Comparison of ENCODE assay signal across 1 mouse cellular context in the genomic region with DNA sequence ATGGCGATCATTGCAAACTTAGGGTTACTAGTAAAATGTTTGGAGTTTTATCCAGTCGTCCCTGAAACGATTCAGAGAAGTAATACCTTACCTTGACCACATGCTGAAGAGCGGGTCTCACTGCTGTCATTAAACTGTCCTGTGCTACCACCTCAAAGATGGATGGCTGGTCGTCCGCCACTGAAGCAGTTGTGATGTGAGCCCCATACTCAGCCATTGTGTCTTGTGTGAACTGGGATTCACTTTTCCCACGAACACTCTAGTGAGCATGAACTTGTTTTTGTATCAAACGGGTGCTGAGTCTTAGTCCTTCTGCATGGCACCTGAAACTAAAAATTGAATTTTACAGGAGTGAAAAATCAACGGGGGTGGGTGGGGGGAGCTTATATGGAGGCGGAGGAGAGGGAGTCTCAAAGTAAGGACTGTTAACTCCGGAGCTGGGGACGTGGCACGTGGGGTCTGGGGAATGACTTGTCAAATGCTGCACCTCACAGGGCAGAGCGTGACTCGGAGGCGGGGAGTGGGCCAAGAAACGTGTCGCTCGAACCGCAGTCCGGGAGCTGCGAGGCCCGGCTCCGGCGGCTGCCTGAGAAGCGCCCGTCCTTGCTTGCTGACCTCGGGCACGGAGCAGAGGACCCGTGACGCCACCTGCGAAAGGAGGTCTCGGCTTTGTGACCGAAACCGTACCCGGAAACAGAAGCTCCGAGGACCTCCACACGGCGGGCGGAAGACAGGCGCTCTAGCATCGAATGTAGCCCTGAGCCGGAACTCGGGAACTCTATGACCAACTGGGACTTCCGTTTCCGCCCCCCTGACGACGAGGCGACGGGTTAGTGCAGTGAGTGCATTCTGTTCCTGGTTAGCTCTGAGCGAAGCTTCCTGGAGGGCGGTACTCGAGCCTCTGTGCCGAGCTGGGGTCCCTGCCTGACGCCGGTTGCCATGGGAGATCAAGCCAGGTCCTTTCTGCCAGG.
TF ChIP-seq lines count a peak whose summit lies in the region.

A gene (plus strand): TSS at position 800 of the 971 bp plus-strand sequence.

TF ChIP-seq in CH12.LX, 34 proteins besides CTCF, POLR2A, EP300 and RAD21 (continued from another document):
- TF ChIP-seq CHD2 (IDR thresholded peaks at IDR 0.05; ENCODE audit: low read length) (peak; percentile 84), ZKSCAN1 (IDR thresholded peaks at IDR 0.05; ENCODE audit: borderline replicate concordance, low read depth, low read length) (no peak), ELF1 (IDR thresholded peaks at IDR 0.05; ENCODE audit: low read depth, low read length) (peak; percentile 100), CHD1 (IDR thresholded peaks at IDR 0.05; ENCODE audit: low read depth, low read length) (peak; percentile 96), IRF4 (IDR thresholded peaks at IDR 0.05; ENCODE audit: low read depth, low read length) (peak; percentile 93), UBTF (IDR thresholded peaks at IDR 0.05; ENCODE audit: low read depth, low read length) (peak; percentile 92; the same call in 1 of the 2 replicates), SMC3 (IDR thresholded peaks at IDR 0.05; ENCODE audit: low read depth, low read length) (no peak), MYC (IDR thresholded peaks at IDR 0.05; ENCODE audit: low read depth, low read length) (peak; percentile 96), PAX5 (IDR thresholded peaks at IDR 0.05; ENCODE audit: low read length) (no peak), MEF2A (IDR thresholded peaks at IDR 0.05; ENCODE audit: borderline replicate concordance, low read depth, low read length) (peak; percentile 92), TCF12 (IDR thresholded peaks at IDR 0.05; ENCODE audit: low read depth, low read length) (peak; percentile 99), MAFK (IDR thresholded peaks at IDR 0.05; ENCODE audit: insufficient replicate concordance, low read length) (0 out of 2 replicates have a peak, but pooled peaks have one; percentile 5), BHLHE40 (IDR thresholded peaks at IDR 0.05; ENCODE audit: low read depth, low read length) (peak; percentile 93), USF1 (IDR thresholded peaks at IDR 0.05; ENCODE audit: low read depth, low read length) (peak; percentile 9; the same call in 1 of the 2 replicates), NELFE (IDR thresholded peaks at IDR 0.05; ENCODE audit: low read depth, low read length) (peak; percentile 96), ETS1 (conservative IDR thresholded peaks at IDR 0.05; ENCODE audit: low read depth, low read length) (peak; percentile 80), POLR2AphosphoS2 (IDR thresholded peaks at IDR 0.05; ENCODE audit: low read depth, low read length) (peak; percentile 96), MXI1 (IDR thresholded peaks at IDR 0.05; ENCODE audit: low read depth, low read length) (peak; percentile 98), SIN3A (IDR thresholded peaks at IDR 0.05; ENCODE audit: low read length) (peak; percentile 100), ZC3H11A (IDR thresholded peaks at IDR 0.05; ENCODE audit: low read depth, low read length) (no peak), MAX (IDR thresholded peaks at IDR 0.05; ENCODE audit: low read length) (peak; percentile 93), TBP (conservative IDR thresholded peaks at IDR 0.05; ENCODE audit: low read depth, low read length) (peak; percentile 96), JUN (IDR thresholded peaks at IDR 0.05; ENCODE audit: insufficient read depth, low read depth, low read length) (no peak; the same call in 1 of the 2 replicates), RCOR1 (conservative IDR thresholded peaks at IDR 0.05; ENCODE audit: low read depth, low read length) (peak; percentile 97; the same call in 1 of the 2 replicates), KAT2A (IDR thresholded peaks at IDR 0.05; ENCODE audit: insufficient replicate concordance, low read length) (peak; percentile 98), ZMIZ1 (IDR thresholded peaks at IDR 0.05; ENCODE audit: low read depth, low read length) (peak; percentile 96), MAZ (IDR thresholded peaks at IDR 0.05; ENCODE audit: low read depth, low read length) (peak; percentile 91; the same call in 1 of the 2 replicates), NRF1 (IDR thresholded peaks at IDR 0.05; ENCODE audit: low read depth, low read length) (peak; percentile 65), ZNF384 (IDR thresholded peaks at IDR 0.05; ENCODE audit: low read depth, low read length) (no peak), E2F4 (IDR thresholded peaks at IDR 0.05; ENCODE audit: insufficient replicate concordance, low read depth, low read length) (peak; percentile 75; the same call in 1 of the 2 replicates), JUND (conservative IDR thresholded peaks at IDR 0.05; ENCODE audit: low read depth, low read length) (no peak), GABPA (IDR thresholded peaks at IDR 0.05; ENCODE audit: insufficient replicate concordance, low read depth, low read length) (peak; percentile 93), HCFC1 (IDR thresholded peaks at IDR 0.05; ENCODE audit: low read depth, low read length) (peak; percentile 98)
